Mouse (Mus musculus): ENCODE results near the gene Cpsf7.
"Not testable (repeated sequence)": the region's sequence is repeated elsewhere in the genome, so short reads cannot be mapped to it uniquely, and the experiment has no call there.

The Cpsf7 gene

DNA sequence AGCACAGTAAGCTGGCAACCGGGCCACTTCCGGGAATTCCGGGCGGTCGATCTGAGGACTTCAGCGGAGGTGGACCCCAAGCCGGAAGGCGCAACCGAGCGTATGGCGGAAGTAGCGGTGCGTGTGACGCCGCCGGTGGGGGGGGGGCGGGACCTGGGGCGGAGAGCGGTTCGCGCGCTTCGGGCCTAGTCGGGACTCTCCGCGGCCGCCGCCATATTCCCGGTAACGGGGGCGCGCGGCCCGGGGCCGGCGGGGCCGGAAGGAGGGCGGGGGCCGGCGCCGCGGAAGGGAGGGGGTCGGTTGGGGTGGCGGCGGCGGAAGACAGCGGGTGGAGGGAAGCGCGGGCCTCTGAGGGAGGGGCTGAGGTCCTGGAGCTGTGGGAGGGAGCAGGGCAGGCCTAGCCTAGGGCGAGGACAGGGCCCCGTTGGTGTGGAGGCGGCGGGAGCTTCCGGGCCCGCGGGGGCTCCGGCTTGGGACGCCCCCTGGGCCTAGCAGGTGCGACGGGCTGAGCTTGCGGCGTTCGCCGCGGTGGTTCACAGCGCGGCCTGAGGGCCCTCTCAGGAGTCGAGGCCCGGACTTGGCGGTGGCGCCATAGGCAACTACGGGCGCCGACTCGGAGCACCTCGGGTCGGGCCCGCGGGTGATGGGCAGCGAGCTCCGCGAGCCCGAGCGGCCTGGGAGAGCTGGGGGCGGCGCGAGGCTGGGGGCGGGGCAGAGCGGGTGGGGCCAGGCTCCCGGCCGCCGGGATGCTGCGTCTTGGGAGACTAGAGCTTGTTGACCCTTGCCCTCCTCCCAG, at the start of gene Cpsf7:
Gene Cpsf7, plus strand, starts transcription at position 161 of the 796 bp plus-strand sequence.
- DNase-seq (ENCODE audit: low spot score): peak; percentile 86

DNA sequence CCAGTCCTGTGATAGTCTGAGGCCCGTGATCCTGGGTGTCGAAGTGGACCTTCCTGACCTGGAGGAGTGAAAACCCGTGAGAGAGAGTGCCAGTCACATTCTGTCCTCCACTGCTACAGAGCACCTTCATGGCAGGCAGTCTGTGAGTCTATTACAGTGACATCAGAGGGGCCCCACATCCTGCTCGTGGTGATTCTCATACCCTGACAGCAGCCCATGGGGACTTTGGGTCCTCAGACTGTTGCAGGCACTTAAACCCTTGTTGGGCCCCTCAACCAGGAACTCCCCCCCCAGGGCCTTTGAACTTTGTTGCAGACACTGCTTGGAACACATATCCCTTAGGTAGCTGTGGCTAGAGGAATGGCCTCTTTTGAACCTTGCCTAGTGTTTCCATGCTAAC, 45.5 kb upstream of the Cpsf7 start:
- no peak for DNase-seq (ENCODE audit: low spot score)

DNA sequence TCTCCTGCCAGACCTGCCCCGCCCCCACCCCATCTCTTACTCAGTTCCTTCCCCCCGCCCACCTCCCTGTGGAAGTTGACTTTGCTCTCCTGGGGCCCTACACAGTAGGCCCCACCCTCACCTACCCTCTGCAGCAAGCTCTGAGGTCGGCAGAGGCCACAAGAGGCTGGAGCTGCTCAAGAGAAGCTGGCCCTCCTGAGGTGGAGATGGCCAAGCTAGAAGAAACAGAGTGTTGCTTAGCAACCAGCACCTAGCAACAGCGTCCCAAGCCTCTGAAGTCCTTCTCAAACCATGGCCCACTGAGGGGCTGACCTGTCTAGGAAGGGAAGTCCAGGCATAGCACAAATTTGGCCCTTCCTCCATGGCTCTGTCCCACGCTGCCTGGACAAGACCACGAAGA, 42.4 kb upstream of the Cpsf7 start, which contains the start of gene Ppp1r32:
Gene Ppp1r32, minus strand, starts transcription at position 226 of the 400 bp plus-strand sequence.
- no peak for DNase-seq (ENCODE audit: low spot score)

DNA sequence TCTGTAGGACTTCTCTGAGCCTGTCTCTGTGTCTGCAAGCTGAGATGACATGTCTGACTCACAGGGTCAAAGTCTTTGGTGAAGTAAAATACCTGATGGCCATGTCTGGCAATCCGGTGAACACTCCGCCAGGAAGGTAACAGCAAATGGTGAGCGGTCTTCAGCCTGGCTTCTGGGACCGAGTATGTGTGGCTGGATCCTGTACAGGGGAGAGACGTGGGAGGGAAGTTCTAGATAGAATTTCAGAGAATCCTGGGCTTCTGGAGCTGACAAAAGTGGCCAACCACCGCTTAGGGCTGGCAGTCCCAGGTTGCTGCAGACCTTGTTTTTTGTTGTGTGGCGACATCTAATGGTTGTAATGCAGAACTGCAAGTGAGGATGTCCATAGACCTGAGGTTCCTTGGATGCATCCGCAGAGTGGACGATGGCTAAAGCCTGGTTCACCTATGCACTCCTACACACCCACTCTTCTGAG, 38.8 kb upstream of the Cpsf7 start:
- peak; percentile 19 for DNase-seq (ENCODE audit: low spot score)

DNA sequence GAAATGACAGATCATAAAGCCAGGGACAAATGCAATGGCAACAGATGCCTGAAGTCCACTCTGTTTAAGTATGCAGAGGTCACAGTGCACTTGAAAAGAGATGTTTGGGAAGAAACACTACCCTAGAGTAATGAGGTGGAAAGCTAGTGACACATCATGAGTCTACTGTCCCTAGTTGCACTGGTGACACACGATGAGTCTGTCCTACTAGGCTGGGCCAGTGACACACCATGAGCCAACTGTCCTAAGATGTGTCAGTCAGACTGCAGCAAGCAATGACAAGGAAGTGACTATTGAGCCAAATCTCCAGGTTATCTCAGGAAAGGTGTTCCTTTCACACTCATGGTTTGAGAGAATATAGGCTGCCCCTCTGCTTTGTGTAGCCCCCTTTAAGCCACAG, 29.4 kb upstream of the Cpsf7 start:
- DNase-seq (ENCODE audit: low spot score): no peak

DNA sequence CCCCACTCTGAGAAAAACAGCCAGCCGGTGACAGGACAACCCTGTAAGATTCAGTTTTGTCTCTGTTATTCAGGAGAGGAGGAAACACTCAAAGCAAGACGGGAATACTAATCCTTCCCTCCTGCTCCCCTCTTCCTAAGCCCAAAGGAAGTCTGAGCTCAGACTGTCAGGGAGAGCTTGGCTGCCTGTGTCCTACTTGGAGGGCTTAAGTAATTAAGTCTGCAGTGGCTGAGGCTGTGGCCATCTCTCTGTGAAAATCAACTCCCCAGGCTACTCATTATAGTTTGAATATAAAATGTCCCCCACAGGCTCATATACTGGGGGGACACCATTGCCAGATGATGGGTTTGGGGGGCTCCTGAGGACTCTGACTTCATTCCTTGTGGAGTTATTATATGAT, 28.1 kb upstream of the Cpsf7 start:
- DNase-seq (ENCODE audit: low spot score): no peak

DNA sequence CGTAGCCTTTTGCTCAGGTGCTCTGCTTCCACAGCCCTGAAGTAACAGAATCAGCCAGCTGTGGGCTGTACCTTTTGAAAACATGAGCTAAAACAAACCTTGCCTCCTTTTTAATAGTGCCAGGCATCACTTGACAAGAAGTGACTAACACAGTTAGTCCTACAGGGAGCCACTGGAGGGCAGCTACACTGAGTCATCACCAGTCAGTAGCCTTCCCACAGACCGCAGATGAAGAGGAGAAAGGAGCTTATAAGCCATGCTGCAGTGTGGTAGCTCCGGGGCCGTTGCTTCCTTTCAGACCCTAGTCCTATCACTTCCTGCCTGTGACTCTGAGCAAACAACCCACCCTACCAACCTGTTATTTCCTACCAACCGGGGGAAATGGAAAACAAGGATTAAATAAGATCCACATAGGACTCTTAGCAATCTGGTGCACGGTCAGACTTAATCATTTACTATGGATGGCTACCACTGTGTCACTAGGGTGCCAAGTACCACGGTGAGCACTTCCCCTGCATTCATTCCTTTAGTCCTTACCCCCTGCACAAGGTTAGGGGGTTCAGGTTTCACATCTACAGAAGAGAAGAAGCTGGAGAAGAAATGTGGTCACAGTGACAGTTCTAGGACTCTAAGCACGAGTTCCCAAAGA, 27.4 kb upstream of the Cpsf7 start:
- DNase-seq (ENCODE audit: low spot score): no peak

DNA sequence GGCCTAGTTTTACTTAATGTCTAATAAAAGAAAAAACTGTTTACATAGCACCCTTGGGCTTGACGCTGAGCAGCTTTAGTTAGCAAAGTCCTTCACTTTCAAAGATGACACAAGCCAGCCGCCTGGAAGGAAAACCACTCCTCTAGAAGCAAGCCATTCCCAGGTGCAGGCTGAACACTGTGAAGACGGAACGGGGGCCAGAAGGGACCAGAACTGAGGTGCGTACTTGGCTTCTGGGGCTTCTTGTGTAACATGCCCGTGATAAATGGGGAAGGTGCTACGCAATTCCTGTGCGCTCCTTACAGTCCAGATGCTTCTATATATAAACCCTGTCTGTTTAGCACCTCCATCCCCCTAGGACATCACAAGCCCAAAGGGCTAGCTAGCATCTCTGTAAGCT, 24.5 kb upstream of the Cpsf7 start:
- no peak for DNase-seq (ENCODE audit: low spot score)

DNA sequence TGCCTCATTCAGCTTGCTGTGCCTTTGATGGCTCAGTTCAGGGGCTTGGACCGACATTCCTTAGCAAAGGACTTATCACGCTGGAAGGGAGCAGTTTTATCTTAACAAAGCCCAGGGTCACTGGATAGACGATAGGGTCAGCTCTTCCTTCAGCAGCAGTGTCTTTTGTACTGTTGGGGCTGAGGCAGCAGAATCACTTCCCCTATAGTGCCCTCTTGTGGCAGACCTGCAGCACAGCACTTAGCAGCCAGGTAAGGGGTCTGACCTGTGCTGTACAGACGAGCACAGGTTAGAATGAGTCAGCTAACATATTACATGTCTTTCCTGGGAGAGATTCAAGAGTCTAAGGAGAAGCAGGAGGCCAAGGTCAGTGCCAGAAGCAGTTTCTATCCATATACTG, 22.5 kb upstream of the Cpsf7 start:
- no peak for DNase-seq (ENCODE audit: low spot score)

DNA sequence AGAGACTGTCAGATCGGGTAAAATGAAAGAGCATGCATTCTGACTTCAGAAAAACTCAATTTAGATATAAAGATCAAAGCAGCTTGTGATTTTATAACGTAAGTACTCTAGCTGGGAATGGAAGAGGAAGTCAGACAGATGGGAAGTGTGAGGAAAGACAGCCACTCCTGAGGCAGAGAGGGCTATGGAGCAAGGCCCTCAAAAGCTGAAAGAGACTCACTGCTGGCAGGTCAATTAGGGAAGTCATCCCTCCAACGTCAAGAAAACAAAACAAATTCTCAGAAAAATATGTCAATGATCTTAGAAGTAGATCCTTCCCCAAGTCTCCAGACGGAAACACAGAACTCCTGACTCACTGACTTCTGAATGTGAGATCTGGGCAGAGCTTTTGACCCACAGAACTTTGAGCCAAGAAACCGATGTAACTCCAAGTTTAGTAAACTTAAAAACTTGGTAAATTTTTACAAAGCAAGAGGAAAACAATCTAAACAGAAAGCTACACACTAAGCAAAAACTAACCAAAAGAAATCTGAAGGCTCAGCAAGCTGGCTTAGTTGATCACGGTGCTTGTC, 14.2 kb upstream of the Cpsf7 start:
- no peak for DNase-seq (ENCODE audit: low spot score)

DNA sequence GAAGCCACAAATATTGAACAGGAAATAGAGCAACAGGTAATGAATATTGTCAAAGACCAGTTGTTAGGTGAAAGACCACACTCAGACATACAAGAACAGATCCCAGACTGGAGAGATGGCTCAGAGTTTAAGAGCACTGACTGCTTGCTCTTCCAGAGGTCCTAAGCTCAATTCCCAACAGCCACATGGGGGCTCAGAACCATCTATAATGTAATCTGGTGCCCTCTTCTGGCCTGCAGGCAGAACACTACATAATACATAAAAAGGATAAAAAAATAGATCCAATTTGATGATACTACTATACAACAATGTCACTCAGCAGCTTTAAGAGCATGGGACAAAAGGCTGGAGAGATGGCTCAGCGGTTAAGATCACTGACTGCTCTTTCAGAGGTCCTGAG, 4.7 kb upstream of the Cpsf7 start:
- DNase-seq (ENCODE audit: low spot score): no peak

DNA sequence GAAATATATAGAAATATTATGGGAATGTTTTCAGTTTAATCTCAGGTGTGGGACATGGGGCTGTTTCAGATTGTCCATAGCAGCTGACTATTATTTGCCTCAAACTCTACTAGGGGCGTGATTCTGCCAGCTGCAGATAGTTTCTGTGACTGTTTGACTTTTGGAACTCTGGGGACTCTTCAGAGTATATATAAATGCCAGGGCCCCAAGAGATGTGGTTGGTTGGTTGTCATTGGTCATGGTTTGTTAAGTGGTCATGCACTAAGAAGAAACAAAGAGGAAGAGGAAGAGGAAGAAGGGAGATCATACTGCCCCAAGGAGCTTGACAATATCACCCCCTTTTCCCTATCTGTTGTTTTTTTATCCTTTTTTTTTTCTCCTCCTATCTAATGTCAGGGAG, 3.1 kb upstream of the Cpsf7 start:
- DNase-seq (ENCODE audit: low spot score): no peak

DNA sequence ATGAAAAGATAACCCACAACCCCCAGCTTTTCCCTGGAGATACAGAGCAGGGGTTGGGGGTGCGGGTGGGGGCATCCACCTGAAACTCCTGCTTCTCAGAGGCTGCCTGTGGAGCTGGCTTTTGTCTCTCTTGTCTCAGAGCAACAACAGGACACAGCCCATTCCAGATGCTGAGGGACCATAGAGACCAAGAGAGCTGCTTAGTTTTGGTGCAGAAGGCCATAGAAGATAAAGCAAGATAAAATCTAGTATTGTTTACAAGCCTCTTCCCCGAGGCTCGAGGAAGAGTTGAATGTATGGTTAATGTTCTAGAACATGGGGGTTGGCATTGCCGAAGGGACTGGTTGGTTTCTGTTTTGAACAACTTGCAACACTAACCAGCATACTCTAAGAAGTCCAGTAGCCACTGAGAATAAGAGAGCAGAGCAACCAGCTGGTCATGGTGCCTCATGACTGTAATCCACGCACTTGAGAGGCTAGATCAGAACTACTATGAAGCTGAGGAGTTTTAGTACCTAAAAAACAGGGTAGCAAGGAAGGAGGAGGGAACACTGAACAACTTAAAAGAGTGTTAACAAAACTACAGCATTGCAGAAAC, 1.5 kb upstream of the Cpsf7 start:
- no peak for DNase-seq (ENCODE audit: low spot score)

DNA sequence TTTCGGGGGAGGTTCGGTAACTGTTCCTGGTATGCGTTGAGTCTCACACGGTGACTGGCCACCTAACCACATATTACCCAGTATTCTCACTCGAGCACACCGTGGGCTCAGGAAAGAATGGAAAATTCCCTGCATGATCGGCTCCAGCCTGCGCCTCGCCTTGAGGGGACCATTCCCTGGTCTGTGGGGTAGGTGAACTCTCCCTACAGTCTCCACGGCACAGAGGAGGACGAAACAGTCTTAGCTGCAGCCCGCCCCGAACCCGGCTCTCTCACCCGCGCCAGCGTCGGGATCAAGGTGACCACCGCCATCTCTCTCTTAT, 321 bp upstream of the Cpsf7 start:
- DNase-seq (ENCODE audit: low spot score): no peak

DNA sequence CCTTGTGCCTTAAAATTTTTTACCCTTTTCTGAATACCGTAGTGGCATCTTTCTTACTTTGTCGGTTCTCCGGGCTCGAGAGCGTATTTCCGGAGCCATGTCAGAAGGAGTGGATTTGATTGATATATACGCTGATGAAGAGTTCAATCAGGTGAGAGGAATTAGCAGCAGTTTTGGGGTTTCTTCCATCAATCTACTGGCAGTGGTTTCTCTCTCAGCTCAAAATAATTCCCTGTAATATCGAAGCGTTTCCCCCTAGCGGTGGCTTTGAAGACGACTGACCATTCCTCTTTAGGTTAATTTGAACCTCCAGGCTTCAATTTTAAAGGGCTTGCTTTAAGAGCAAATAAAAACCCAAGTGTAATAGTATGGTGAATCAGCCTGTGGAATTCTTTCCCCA, 844 bp downstream of the Cpsf7 start, which contains the start of gene Sdhaf2:
Gene Sdhaf2, minus strand, starts transcription at position 233 of the 400 bp plus-strand sequence.
- DNase-seq (ENCODE audit: low spot score): no peak

DNA sequence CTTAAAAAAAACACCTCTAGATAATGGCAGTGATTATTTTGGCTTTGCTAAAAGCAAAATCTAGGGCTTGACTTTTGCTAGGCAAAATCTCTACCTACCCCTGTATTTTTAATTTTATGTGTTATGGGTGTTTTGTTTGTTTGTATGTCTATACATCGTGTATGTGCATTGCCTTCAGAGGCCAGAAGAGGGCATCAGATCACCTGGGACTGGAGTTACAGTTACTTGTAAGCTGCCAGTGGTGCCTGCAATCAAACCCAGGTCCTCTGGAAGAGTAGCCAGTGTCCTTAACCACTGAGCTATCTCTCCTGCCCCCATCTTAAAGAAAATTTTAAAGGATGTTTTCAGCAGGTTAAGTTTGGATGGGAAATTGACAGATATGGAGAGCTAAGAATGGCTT, 5.0 kb downstream of the Cpsf7 start:
- no peak for DNase-seq (ENCODE audit: low spot score)

DNA sequence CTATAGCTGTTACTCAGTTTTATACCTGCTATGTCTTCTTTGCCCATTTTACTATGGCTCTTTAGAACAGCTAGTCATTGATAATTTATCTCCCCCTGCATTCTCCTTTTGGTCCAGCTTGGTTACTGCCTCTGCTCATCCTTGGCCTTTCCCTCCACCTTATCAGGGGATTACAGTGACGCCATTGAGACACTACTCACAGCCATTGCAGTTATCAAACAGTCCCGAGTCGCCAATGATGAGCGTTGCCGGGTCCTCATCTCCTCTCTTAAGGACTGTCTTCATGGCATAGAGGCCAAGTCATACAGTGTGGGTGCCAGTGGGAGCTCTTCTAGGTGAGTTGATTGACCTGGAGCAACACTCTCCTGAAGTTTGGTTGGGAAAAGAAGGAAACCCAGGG, 14.4 kb downstream of the Cpsf7 start:
- no peak for DNase-seq (ENCODE audit: low spot score)

DNA sequence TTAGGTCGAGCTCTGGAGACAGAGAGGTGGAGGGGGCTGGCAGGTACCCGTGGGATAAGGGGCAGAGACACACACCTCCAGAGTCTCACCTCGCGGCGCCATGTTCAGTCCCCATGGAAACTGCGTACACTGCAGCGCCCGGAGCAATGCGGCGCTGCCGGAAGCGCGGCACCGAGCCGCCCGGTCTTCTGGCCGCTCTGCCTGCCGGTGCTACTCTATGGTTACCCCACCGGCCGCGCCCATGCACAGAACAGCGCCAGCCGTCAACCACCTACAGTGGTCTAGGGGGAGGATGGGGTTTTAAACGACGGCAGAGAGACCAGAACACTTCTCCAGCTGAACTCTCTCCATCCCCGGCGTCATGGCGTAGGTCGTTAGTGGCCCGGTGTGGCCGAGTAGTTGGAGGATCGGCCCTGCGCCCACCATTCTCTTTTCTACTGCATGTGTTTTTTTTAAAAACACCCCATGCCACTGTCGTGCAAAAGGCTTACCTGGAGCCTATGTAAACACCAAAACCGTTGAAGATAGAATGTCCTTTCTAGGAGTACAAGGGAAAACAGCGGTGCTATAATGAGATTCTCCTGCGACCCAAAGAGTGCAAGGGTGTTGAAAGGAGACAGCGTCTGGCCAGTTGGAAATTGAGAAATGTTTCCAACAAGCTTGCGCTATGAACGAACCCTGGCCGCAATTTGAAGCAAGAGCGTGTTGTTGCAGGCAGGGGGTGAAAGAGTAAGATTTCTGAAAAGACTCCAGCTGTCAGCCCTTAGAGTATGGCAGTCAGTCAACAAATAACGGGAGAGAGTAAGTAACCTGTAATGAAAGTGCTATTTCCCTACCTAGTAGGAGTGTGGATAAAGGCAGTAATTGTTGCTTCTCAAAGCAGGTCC, 30.8 kb downstream of the Cpsf7 start, which contains the start of gene Tmem216:
Gene Tmem216, minus strand, starts transcription at position 615 of the 887 bp plus-strand sequence.
- DNase-seq (ENCODE audit: low spot score): peak; percentile 72

DNA sequence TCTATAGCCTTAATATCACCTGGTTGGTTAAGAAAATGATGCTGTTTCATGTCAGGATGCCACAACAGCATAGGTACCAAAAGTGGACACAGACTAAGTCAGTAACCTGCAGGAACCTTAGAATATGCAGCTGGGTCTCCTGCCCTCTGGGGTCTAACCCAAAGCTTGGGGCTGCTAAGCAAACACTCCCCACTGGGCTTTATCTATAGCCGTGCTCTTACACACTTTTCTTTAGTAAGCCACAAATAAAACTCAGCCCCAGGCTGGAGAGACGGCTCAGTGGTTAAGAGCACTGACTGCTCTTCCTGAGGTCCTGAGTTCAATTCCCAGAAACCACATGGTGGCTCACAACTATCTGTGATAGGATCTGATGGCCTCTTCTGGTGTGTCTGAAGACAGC, 31.9 kb downstream of the Cpsf7 start:
- DNase-seq (ENCODE audit: low spot score): no peak

DNA sequence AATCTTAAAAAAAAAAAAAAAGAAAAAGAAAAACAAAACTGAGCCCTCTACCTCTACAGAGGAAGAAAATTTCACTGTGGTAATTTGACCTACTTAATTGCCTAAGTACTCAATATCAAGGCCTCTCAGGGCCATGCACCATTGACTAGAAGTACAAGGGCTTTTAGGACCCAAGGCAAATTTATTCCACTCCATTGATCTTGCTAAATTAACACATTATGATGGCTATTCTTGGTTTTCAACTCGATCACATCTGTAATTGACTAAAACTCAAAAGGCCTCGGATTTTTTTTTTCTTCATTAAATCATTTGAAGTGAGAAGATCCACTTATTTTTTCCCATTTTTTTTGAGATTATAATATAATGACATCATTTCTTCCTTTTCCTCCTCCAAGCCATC, 32.4 kb downstream of the Cpsf7 start:
- no peak for DNase-seq (ENCODE audit: low spot score)

DNA sequence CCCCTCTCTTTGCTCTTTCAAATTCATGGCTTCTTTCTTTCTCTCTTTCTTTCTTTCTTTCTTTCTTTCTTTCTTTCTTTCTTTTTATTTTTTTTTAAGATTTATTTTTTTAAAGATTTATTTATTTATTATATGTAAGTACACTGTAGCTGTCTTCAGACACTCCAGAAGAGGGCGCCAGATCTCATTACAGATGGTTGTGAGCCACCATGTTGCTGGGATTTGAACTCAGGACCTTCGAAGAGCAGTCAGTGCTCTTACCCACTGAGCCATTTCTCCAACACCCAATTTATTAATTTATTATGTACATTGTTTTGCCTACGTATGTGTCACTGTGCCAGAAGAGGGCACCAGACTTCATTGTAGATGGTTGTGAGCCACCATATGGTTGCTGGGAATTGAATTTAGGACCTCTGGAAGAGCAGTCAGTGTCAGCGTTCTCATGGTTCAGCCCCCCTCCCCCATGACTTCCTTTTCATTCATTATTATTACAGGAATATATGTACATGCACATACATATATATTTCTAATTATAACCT, 32.8 kb downstream of the Cpsf7 start:
- not testable (repeated sequence) for DNase-seq (ENCODE audit: low spot score)

Data from ovary, adult 18-20 months (tissue).